Mouse (Mus musculus): ENCODE results near the gene Rnf224. TPM values are rescaled to one million over a fixed set of nuclear protein-coding genes. Genes with fewer than 3 reads are reported as not detected.
A peak's percentile ranks its signal among the peaks of the same experiment; 100 is the strongest.

The Rnf224 gene
- total and polyA plus RNA-seq, 2 experiments from 2014 or later = not detected

DNA sequence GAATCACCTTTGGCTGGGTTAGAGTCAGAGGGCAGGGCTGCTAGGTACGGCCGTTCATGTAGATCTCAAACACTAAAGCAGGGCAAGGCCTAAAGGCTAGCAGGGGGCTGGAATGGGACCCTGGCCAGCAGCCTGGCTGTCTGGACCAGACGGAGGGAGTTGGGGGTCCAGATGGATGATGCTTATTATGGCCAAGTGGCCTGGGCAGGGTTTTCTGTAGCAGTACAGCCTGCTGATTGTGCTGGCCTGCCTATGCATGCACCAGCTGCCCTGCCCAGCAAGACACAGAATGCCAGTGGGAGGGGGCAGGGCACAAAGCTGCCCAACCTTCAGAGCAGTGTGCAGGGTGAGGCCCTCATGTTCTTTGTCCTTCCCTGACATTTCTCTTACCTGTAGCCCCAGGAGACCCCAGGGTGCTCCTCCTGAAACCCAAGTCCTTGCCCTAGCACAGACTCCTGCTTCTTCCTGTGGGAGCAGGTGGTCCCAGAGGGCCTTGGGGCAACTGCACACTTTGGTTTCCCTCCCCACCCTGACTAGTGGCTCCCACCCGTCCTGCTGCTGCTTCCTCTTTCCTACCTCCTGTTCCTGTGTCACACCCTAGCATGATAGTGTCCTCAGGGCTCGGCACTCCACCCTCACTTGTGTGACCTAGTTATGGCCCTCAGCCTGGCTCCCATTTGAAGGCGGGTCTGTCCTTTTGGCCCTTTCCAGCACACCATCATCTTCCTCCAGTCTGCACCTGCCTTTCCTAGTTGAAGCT, 29.5 kb upstream of the Rnf224 start:
- no peak for TF ChIP-seq EP300 (IDR thresholded peaks at IDR 0.05; ENCODE audit: low read depth)
- no peak for TF ChIP-seq CTCF (IDR thresholded peaks at IDR 0.05; ENCODE audit: low read depth)
- 56% methylated on average over 6 of the region's 6 CpGs for WGBS
- Histone ChIP-seq H3K4me3 (ENCODE audit: low read depth, low read length) (no peak overlapping the region), H3K9ac (replicated peaks; ENCODE audit: low read depth, low read length) (0 out of 2 replicates have a peak overlapping the region, but pooled peaks have one; percentile 32), H3K27ac (ENCODE audit: low read depth) (no peak overlapping the region), H3K36me3 (replicated peaks; ENCODE audit: control insufficient read depth, insufficient read depth, low read length) (peaks cover 22% of the 10 kb centered on the region), H3K4me1 (ENCODE audit: control insufficient read depth, insufficient read depth) (peaks cover 30% of the 10 kb centered on the region), H3K27me3 (ENCODE audit: control insufficient read depth, insufficient read depth, low read length) (no peaks in the 10 kb centered on the region), H3K9me3 (replicated peaks; ENCODE audit: control insufficient read depth, low read length) (no peaks in the 10 kb centered on the region), H3K4me2 (ENCODE audit: low read depth, low read length) (peak overlapping the region; percentile 17; the same call in 1 of the 2 replicates)
- DNase-seq (ENCODE audit: low spot score) (no peak), ATAC-seq (ENCODE audit: insufficient read depth, low read depth) (no peak)

DNA sequence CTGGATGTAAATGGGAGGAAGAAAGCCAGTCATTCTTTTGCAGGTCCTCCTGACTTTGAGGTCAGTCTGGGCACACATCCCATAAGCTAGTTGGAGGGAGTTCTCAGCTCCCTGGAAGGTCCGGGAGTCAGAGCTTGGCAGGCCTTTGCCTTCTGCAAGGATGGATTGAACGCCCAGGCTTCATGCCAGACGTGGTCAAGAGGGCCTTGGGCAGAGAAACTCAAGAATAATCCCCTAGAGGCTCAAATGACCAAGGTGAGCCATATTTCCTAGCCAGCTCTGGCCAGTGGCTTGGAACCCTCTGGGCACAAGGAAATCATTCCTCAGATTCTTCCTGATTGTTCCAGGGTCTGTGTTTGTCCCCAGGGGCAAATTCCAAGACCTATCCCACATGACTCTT, 28.3 kb upstream of the Rnf224 start:
- Histone ChIP-seq H3K4me3 (ENCODE audit: low read depth, low read length) (no peak overlapping the region), H3K9me3 (replicated peaks; ENCODE audit: control insufficient read depth, low read length) (no peaks in the 10 kb centered on the region), H3K4me2 (ENCODE audit: low read depth, low read length) (no peak overlapping the region), H3K27me3 (ENCODE audit: control insufficient read depth, insufficient read depth, low read length) (no peaks in the 10 kb centered on the region), H3K9ac (replicated peaks; ENCODE audit: low read depth, low read length) (no peak overlapping the region), H3K27ac (ENCODE audit: low read depth) (no peak overlapping the region), H3K4me1 (ENCODE audit: control insufficient read depth, insufficient read depth) (peaks cover 28% of the 10 kb centered on the region), H3K36me3 (replicated peaks; ENCODE audit: control insufficient read depth, insufficient read depth, low read length) (peaks cover 13% of the 10 kb centered on the region)
- DNase-seq (ENCODE audit: low spot score) (no peak), ATAC-seq (ENCODE audit: insufficient read depth, low read depth) (no peak)
- 65% methylated on average over 3 of the region's 3 CpGs for WGBS
- TF ChIP-seq EP300 (IDR thresholded peaks at IDR 0.05; ENCODE audit: low read depth) = no peak
- TF ChIP-seq CTCF (IDR thresholded peaks at IDR 0.05; ENCODE audit: low read depth) = no peak

DNA sequence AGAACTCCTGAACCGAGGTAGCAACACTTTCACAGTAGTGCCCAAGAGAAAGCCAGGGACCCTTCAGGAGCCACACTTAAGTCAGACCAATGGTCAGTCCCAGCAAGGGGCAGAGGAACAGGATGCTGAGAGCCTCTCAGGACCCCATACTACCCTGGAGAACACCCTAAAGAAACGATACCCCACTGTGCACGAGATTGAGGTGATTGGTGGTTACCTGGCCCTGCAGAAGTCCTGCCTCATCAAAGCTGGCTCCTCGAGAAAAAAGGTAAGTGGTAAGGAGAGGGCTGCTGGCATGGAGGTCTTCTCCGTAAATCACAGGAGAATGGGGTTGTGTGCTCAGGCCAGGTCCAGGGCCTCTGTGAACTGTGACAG, 27.7 kb upstream of the Rnf224 start:
- Histone ChIP-seq H3K4me1 (ENCODE audit: control insufficient read depth, insufficient read depth) (peaks cover 28% of the 10 kb centered on the region), H3K4me3 (ENCODE audit: low read depth, low read length) (no peak overlapping the region), H3K4me2 (ENCODE audit: low read depth, low read length) (no peak overlapping the region), H3K27ac (ENCODE audit: low read depth) (no peak overlapping the region), H3K27me3 (ENCODE audit: control insufficient read depth, insufficient read depth, low read length) (no peaks in the 10 kb centered on the region), H3K9ac (replicated peaks; ENCODE audit: low read depth, low read length) (no peak overlapping the region), H3K36me3 (replicated peaks; ENCODE audit: control insufficient read depth, insufficient read depth, low read length) (peaks cover 7% of the 10 kb centered on the region), H3K9me3 (replicated peaks; ENCODE audit: control insufficient read depth, low read length) (no peaks in the 10 kb centered on the region)
- DNase-seq (ENCODE audit: low spot score) (no peak), ATAC-seq (ENCODE audit: insufficient read depth, low read depth) (no peak)
- 74% methylated on average over 5 of the region's 5 CpGs for WGBS
- TF ChIP-seq CTCF (IDR thresholded peaks at IDR 0.05; ENCODE audit: low read depth) = no peak
- TF ChIP-seq EP300 (IDR thresholded peaks at IDR 0.05; ENCODE audit: low read depth) = no peak

DNA sequence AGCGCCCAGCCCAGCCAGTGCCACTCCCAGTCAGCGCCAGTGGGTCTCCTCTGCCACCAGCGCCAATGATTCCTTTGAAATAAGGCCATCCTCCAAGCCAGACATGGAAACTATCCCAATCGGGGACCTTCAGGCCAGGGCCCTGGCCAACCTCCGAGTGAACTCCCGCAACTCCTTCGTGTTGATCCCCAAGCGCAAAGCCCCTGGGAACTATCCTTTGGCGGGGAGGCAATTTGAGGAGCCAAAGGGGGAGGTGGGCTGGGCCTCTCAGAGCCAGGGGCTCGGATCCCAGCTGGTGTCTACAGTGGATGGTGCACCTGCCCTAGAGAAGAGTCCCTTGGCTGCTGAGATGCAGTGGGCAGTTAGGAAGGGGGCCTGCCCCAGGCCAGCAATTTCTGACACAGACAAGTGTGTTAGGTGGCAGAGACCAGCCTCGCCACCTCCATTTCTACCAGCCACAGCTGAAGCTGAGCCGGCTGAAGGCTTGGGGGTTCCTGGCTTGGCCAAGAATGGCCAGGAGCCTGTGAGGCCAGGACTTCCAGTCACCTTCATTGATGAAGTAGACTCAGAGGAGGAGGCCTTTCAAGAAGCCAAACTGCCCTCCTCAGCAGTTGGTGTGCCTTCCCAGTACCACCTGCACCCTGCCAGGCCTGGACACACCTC, 27.2 kb upstream of the Rnf224 start:
- DNase-seq (ENCODE audit: low spot score) (no peak), ATAC-seq (ENCODE audit: insufficient read depth, low read depth) (no peak)
- Histone ChIP-seq H3K9me3 (replicated peaks; ENCODE audit: control insufficient read depth, low read length) (no peaks in the 10 kb centered on the region), H3K27ac (ENCODE audit: low read depth) (no peak overlapping the region), H3K9ac (replicated peaks; ENCODE audit: low read depth, low read length) (peak overlapping the region; percentile 41; the same call in 1 of the 2 replicates), H3K4me1 (ENCODE audit: control insufficient read depth, insufficient read depth) (peaks cover 28% of the 10 kb centered on the region), H3K36me3 (replicated peaks; ENCODE audit: control insufficient read depth, insufficient read depth, low read length) (peaks cover 2% of the 10 kb centered on the region), H3K4me3 (ENCODE audit: low read depth, low read length) (peak overlapping the region; percentile 60), H3K27me3 (ENCODE audit: control insufficient read depth, insufficient read depth, low read length) (no peaks in the 10 kb centered on the region), H3K4me2 (ENCODE audit: low read depth, low read length) (peak overlapping the region; percentile 90)
- WGBS = 30% methylated on average over 12 of the region's 12 CpGs
- TF ChIP-seq CTCF (IDR thresholded peaks at IDR 0.05; ENCODE audit: low read depth) = no peak
- TF ChIP-seq EP300 (IDR thresholded peaks at IDR 0.05; ENCODE audit: low read depth) = no peak

DNA sequence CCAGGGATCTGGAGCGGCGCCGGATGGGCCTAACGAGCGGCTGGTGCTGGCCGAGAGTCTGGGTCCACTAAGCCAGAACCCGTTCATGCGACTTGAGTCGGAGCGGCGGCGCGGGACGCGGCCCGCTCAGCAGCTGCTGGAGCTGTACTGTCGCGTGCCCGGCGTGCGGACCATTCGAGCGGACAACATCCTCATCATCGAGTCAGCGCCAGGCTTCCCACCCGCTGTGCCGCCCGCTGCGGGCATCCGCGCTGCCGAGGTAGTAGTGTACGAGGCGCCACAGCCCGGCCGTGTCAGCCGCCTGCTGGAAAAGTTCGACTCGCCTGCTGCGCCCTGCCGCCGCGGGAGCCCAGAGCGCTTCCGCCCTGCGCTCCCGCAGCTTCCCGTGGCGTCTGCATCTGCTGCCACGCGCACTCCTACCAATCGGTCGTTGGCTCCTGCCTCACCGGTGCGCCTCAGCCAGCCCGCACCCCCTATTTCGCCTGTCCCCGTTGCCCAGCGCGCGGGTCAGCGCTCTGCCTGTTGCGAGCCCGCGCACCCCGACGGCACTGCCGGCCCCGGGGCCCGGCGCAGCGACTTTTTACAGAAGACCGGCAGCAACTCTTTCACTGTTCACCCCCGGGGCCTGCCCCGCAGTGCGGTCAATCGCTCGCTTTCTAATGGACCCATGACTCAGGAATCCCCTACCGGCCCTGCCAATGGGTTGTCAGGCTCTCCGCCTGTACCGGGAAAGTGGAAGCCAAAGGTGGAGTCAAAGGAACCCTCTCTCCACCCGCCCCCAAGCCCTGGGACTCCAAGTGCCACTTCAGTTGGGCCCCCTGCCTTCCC, 26.4 kb upstream of the Rnf224 start:
- H3K36me3 ChIP-seq (replicated peaks; ENCODE audit: control insufficient read depth, insufficient read depth, low read length) = no peaks in the 10 kb centered on the region
- no peaks in the 10 kb centered on the region for H3K9me3 ChIP-seq (replicated peaks; ENCODE audit: control insufficient read depth, low read length)
- peak; percentile 13 for ATAC-seq (ENCODE audit: insufficient read depth, low read depth)
- DNase-seq (ENCODE audit: low spot score) = no peak
- H3K4me1 ChIP-seq (ENCODE audit: control insufficient read depth, insufficient read depth) = peaks cover 28% of the 10 kb centered on the region
- H3K4me2 ChIP-seq (ENCODE audit: low read depth, low read length) = peak overlapping the region; percentile 90
- H3K27ac ChIP-seq (ENCODE audit: low read depth) = no peak overlapping the region
- peak overlapping the region; percentile 60 for H3K4me3 ChIP-seq (ENCODE audit: low read depth, low read length)
- under 1% methylated on average over 76 of the region's 82 CpGs for WGBS
- peak overlapping the region; percentile 41 for H3K9ac ChIP-seq (replicated peaks; ENCODE audit: low read depth, low read length)
- no peaks in the 10 kb centered on the region for H3K27me3 ChIP-seq (ENCODE audit: control insufficient read depth, insufficient read depth, low read length)
- TF ChIP-seq CTCF (IDR thresholded peaks at IDR 0.05; ENCODE audit: low read depth) (no peak), EP300 (IDR thresholded peaks at IDR 0.05; ENCODE audit: low read depth) (no peak)

All from heart, postnatal 0 days (tissue).